Mouse (Mus musculus) 416B (cell line): ENCODE data around the gene Kif1b.

Experiments used
- DNase-seq: peaks from one replicate; pipeline ENCODE4 v3.0.0; 2011; ENCODE audit warnings: low read depth

Kif1b gene

DNA sequence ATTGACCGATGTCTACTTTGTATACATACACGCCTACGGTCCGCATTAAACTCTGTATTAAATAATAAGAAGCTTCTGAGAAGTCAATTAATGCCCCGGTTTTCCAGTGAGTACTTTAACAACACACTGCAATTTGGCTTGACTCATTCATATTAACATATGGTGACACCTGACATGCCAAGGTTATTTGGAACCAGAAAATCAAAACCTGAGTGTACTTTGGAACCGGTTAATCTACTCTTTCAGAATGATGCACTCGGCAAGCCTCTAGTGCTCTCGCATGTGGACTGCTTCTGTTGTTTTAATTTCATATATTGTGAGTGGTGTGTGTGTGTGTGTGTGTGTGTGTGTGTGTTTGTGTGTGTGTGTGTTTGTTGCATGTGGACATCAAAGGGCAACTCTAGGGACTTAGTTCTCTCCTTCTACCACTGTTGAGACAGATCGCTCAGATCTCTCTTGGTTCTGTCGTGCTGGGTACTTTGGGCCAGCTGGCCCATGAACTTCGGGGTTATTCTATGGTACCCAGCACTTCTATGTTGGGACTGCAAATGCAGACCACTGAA is 6.9 kb upstream of the Kif1b start:
- DNase-seq: no peak

DNA sequence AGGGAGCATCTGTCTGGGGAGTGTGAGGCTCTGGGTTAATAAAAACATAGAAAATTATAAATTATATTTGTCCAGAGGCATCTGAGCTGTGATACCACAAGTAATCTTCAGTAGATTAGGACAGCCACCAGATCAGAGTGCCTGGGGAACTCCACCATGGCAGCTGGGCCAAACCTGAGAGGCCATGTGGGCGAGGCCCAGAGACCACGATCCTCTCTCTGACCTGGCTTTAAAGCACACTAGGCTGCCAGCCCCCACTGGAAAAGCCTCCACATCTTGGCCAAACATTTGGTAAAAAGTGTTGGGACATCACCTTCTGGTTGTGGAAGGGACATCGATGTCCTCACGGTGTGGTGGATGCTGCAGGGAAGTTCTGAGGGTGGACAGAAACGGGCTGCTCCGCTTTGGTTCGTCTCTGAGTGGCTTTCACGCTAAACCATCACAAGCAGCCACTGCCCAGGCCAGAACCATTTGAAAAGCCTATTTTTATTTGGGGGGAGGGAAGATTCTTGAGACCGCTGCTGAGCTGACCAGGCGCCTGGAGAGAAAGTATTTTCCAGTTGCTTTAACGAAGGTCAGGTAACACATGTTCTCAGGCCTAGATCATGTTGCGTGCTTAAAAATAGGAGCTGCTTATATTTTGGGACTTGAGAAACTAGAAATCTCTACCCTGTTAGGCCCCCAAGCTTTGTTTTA is 6.2 kb upstream of the Kif1b start:
- no peak for DNase-seq

DNA sequence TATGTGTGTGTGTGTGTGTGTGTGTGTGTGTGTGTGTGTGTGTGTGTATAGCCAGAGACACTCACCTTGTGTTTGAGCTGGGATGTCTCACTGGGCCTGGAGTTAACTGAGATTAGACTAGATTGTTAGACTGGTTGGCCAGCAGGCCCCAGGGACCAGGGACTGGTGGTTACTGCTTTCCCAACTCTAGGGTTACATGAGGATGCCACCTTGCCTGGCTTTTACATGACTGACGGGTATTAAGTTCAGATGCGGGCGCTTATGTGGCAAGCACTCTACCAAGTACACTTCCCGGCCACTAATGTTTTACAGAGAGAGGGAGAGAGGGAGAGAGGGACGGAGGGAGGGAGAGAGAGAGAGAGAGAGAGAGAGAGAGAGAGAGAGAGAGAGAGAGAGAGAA is 4.5 kb upstream of the Kif1b start:
- DNase-seq: no peak

DNA sequence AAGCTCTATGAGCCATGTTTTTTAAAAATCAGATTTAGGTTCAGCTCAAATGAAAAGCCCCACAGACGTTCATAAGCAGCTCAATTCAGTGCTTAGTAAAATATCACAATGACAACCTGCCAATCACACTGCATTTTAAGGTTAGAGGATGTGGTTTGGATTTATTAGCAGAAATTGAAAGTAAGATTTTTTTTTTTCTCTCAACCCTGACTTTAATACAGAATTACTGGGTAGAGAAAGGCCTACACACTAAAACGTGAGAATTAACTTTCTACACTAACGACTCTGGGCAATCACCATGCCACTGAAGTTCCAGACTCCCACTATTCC is 963 bp upstream of the Kif1b start:
- DNase-seq: no peak

DNA sequence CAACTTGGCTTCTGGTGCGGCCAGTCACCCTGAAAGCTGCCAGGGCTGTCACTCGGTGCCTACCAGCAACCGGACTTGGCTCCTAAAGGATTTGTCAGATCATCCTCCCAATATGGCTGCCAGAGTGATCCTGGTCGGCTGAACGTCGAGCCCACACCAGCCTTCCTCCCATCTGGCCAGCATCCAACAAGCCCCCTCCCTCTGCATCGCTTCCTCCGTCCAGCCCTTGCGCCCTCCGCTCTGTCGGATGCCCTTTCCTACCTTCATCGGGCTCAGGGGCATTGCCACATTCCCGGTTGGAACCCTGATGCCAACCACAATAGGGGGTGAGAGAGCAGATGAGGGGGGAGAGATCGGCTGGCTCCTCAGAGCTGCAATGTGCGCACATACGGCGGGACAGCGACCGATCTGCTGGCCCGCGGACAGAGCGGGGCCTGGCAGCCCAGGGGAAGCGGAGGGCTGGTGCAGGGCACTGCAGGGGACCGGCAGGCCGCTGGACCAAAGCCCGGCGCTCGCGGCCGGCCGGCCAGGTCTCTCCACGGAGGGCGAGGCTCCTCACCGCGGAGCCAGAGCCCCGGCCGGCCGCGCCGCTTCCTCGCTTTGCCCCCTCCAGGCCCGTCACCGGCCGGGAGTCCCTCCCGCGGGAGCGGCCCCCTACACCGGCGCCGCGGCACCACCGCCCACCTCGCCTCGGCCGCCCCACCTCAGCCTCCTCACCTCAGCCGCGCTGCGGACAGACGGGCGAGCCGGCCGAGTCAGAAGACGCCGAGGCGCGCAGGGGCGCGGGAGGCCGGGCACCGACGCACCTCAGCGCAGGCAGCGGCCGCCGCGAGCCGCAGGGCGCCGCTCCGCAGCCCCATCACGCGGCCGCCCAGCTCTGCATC is 539 bp downstream of the Kif1b start:
- peak; percentile 55 for DNase-seq

DNA sequence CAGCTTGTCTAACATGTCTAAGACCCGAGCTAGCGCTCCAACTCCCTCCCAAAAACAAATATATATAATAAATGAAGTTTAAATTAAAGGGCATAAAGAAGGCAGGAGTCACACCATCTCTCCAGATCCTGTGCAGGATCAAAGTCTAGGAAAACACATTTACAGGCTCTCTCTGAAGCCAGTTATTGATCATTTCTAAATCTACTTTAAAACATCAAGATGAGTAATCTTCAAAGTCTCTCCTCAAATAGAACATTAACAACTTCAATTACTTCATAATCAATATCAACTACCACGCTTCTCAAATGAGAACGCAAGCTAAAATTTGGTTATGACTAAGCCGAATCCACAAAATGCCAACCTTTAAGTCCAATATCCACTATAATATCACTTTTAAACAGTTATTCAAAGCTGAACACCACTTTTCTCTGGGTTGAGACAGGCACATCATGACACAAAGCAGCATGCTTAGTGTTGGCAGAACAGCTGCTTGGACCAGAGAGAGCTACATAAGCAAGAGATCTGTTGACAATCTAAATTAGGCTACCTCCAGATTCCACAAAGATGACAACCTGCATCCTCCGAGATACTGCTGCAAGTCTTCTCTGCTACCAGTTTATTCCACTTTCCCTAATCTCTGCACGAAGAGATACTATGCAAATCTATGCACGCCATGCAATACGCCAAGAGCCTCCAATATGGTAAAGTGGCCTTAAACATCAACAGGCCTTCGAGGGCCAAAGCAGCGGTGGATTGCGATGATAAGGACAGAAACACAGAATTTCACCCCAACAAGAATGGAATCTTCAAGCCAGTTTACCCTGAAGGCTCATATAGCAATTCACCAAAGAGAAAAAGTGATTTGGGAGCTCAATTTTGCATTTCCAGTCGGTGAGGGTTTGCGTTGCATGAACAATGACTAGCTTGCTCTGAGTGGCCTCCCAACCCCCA is 1.5 kb downstream of the Kif1b start:
- DNase-seq: no peak

DNA sequence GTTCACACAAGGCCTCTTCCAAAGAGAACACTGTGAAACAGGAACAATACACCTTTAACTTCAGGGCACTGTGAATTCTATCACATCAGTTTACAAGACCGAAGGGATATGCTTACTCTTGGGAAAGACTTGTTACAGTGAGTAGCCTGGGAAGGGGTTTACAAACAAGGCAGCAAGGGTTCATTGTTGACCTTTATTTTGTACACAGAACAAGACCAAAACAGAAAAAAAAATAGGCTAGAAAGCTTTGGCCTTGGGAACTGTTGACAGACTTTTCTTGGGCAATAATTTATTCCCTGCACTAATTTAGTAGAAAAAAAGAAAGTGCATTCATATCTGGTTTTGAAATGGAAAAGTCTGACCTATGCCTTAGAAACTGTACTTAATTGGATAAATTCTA is 3.0 kb downstream of the Kif1b start:
- DNase-seq: no peak

DNA sequence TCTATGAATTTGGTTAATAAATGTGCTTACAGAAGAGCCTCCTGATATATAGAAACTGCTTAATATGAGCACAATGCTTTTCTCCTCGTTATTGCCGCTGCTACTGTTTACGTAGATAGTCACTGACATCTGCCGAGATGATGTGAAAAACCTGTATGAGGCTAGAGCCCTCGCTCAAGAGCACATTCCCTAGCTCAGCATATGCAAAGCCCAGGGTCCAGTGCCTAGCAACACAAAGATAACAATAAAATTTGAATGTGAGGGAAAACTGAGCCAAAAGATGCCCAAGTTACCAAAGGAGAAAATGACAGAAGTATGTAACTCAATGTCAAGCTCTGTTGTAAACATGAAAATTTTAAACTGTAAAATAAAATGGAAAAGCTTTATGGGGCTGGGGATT is 4.0 kb downstream of the Kif1b start:
- no peak for DNase-seq

DNA sequence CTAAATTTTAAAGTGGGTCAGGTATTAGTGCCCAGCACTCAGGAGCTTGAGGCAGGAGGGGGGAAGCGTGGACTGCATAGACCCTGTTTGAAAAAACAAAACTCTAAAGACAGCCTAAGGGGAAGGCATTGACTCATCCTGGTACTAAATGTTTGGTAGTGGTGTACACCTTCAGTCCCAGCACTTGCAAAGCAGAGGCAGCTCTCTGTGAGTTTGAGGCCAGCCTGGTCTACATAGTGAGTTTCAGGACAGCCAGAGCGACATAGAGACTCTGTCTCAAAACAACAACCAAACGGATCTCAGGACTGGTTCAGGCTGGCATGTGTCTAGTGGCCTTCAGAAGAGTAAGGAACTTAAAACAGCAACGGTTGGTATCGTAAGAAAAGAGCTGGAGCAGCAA is 4.7 kb downstream of the Kif1b start:
- DNase-seq: no peak

DNA sequence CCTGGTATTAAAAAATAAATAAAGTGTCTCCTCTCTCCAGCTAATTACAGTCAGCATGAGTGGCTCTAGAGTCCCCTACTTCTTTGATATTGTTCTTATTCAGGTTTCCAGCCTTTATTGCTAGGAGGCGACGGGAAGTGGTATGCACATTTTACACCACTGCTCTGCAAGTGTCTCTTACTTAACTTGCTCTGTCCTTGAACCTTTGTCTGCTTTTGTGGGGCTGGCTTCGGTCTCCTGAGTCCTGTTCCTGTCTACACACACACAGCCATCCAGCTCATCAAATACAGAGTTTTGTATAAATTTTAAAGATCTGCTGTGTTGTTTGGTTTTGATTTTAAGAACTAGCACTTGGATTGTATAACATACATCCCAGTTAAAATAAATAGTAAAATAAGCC is 5.4 kb downstream of the Kif1b start:
- peak; percentile 61 for DNase-seq

DNA sequence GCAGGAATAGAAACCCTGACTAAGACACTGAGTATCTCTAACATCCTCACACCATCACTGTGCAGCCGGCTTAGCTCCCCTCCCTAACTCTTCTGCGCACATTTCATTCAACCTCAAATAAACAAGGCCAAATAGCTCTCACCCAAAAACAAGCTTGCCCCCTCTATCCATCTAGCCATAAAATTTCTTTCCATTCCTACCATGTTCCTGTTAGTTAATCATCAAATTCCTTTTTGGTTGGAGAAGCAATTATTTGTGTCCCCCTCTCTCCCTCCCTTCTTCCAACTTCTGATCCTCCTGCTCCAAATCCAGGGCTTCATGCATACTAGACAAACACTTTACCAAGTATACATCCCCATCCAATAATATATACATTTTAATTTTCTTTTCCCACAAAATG is 11.0 kb downstream of the Kif1b start:
- no peak for DNase-seq

DNA sequence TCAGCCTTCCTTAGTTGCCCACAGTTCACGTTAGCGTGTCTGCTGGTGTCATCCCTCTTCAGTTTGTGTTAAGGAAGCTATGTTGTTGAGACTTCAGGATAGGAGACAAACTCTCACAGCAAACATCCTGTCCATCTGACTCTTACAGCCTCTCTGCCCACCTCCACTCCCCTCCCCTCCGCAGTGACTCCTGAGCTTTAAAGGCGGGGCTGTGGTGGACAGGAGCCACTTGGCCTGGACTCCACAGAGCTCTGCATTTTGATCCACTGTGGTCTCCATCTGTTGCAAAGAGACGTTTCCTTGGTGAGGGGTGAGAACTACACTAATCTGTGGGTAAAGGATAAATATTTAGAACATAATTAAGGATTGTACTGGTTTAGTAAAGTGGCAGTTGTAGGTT is 14.5 kb downstream of the Kif1b start:
- DNase-seq: no peak

DNA sequence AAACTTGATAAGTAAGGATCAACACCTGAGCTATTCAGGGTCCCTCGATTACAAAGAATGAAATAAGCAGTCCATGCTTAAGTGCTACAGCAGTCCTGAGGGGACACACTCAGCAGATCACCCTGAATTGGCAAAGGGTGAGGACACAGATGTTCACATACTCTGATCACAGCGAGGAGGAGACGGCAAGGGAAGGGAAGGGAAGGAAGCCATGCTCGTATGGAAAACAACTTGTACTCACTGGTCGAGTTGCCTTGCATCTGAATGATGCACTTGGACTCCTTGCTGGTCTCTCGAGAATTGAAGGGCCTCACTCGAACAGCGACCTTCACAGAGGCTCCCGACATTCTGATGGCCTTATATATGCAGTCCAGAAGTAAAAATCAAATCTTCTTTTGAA is 16.4 kb downstream of the Kif1b start:
- no peak for DNase-seq

DNA sequence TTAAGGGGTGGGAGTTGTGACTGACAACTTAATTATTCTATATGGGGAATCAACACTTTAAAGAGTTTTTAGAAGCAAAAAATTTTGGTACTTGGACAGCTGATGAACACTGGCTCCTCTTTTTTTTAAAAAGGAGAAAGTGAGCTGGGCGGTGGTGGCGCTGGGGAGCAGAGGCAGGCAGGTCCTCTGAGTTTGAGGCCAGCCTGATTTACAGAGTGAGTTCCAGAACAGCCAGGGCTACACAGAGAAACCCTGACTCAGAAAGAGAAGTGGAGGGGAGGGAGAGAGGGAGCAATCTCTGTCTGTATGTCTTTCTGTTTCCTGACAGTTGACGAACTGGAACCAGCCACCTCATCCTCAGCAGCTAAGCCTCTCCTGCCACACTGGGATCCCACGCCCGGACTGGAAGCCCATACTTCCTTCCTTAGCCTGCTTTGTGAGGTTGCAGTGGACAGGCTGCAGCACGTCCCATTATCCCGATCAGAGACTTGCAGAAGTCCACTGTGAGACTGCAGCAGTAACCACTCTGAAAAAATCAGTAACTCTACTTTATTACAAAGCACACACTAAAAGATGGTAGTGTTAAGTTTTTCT is 17.2 kb downstream of the Kif1b start:
- peak; percentile 50 for DNase-seq

DNA sequence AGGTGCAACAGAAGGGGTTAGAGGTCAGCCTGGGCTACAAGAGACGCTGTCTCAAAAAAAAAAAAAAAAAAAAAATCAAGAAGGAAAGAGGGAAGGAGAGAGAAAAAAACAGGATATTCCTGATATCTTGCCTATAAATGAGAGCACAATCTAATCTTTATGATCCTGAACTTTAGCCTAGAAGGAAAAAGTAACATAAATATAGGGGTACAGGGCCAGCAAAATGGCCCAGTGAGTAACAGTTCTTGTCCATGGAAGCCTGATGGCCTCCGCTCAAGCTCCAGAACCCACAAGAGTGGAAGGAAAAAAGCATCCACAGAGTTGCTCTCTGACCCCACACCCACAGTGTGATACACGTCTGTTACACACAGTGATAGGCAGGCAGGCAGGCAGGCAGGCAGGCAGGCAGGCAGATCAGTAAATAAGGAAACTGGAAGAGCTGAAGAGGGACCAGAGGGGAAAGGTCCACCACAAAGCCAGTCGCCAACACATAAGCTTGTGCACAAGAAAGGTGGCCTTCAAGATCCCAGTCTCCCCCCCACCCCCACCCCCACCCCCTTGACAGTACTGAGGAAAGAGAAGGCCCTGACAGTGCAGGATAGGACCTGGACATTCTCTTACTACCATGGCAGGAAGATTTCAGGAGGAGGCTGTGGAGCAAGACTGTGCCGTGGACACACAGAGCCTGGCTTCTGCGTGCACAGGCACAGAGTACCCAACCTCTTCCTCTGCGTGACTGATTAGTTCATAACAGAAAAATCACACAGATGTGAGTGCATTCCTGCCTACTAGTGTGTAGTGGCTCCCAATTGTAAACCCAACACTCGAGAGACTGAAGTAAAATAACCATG is 21.0 kb downstream of the Kif1b start:
- no peak for DNase-seq

DNA sequence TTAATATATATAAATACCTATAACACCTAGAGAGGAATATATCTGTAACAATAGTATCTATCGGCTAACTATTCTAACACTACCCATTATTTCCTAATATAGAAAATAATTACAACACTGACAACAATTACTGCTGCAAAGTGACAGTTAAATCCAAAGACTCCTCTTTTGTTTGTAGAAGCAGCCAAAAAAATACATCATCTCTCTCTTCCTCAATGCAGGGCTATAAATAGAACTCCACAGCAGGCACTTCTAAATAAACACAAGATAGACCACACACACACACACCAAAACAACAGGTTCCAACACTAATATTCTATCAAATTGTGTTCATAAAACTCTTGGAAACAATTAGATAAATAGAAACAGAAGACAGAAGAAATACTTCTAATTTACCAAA is 21.8 kb downstream of the Kif1b start:
- DNase-seq: no peak

DNA sequence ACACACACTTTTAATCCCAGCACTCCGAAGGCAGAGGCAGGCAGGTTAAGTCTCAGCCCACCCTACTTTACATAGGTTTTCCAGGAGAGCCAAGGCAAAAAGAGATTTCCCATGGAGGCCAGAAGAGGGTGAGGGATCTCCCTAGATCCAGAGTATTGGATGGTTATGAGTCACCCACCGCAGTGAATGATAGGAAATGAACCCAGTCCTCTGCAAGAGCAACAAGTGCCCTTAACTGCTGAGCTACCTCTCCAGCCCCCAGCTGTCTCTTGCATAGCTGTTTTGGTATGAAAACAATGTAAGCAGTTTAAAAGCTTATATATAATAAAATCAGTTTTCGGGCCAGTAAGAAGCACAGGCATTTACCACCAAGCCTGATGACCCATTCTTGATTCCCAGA is 24.5 kb downstream of the Kif1b start:
- DNase-seq: peak; percentile 41

DNA sequence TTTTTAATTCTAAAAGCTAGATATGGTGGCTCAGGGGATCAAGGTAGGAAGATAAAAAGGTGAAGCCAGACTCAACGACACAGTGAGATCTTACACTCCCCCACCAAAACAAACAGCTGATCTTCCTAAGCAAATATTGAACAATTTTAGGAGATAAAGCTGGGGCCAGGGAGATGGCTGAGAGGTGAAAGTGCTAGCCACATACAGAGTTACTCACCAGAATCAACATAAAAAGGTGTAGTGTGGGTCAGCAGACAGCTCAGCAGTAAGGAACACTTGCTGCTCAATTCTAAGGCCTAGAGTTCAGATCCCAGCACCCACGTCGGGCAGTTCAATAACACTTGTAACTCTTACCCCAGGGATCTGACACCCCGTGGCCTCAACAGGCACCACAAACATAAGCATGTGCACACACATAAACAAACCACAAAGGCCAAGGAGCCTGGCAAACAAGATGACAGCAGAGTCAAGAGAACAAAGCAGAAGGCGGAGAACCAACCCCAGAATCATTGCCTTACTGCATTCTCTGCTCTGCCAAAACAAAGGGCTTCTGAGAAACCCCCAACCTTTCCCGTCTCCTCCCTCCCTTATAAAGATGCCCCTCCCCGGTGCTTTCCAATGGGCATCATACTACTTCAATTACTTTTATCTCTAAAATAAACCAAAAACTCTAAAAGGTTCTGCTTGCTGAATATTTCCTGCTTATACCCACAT is 25.3 kb downstream of the Kif1b start:
- no peak for DNase-seq

DNA sequence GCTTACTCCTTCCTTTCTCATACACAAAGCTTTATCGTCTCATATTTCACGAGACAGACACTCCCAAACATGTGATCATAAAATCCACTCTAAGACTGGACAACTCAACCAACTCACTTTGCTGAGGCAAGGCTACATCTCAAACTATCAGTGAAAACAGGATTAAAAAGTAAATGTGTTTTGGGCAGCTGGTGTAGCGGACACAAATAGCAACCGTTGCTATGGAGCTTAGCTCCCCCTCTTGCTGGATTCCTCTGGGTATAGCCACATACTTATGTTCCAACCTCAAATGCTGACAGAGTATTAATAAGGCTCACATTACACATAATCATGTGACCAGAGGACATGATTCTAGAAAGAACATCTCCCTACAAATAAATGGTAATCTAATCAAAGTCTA is 29.9 kb downstream of the Kif1b start:
- DNase-seq: peak; percentile 32

DNA sequence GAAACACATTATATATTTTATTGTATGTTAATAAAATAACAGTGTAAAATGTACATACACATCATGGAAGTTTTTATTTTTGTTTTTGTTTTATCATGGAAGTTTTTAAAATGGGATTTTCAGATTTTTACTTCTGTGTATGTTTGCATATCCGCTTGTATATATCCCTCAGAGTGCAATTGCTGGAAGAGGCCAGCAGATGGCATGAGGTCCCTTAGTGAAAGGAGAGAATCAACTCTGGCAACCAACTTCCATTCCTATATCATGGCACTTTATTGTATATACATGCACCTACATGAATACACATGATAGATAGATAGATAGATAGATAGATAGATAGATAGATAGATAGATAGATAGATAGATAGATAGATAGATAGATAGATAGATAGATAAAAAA is 34.4 kb downstream of the Kif1b start:
- peak; percentile 63 for DNase-seq
